Mouse (Mus musculus): ENCODE measurements around the gene Dpp6. TPM values are rescaled to one million over a fixed set of nuclear protein-coding genes. Genes with fewer than 3 reads are reported as not detected.

Dpp6 gene
- polyA plus RNA-seq, 1 experiment from 2014 or later = 3.9 TPM

- Histone ChIP-seq H3K27ac (replicated peaks) (no peak overlapping the region), H3K4me2 (replicated peaks) (no peak overlapping the region), H3K9ac (no peak overlapping the region), H3K4me3 (replicated peaks) (no peak overlapping the region), H3K27me3 (no peaks in the 10 kb centered on the region), H3K9me3 (replicated peaks) (no peaks in the 10 kb centered on the region), H3K36me3 (no peaks in the 10 kb centered on the region), H3K4me1 (no peaks in the 10 kb centered on the region)
- 10% methylated on average over 2 of the region's 2 CpGs for WGBS
- no peak; the same call in 1 of the 2 replicates for ATAC-seq (ENCODE audit: insufficient number of reproducible peaks, low FRiP score, low TSS enrichment, low read depth)
Observed at GRCm38 (mm10) chr5:27544816-27545270, 727.8 kb downstream of the Dpp6 start.

- no peaks in the 10 kb centered on the region for H3K27me3 ChIP-seq
- no peak for ATAC-seq (ENCODE audit: insufficient number of reproducible peaks, low FRiP score, low TSS enrichment, low read depth)
- H3K9ac ChIP-seq = no peak overlapping the region
- H3K4me1 ChIP-seq = no peaks in the 10 kb centered on the region
- H3K4me3 ChIP-seq (replicated peaks) = no peak overlapping the region
- H3K27ac ChIP-seq (replicated peaks) = no peak overlapping the region
- no peak overlapping the region for H3K4me2 ChIP-seq (replicated peaks)
- H3K9me3 ChIP-seq (replicated peaks) = no peaks in the 10 kb centered on the region
- H3K36me3 ChIP-seq = no peaks in the 10 kb centered on the region
- 73% methylated on average over 4 of the region's 4 CpGs for WGBS
Observed at GRCm38 (mm10) chr5:27549291-27549690, 732.3 kb downstream of the Dpp6 start.

- no peaks in the 10 kb centered on the region for H3K9me3 ChIP-seq (replicated peaks)
- H3K4me1 ChIP-seq = no peaks in the 10 kb centered on the region
- no peak for ATAC-seq (ENCODE audit: insufficient number of reproducible peaks, low FRiP score, low TSS enrichment, low read depth)
- no peaks in the 10 kb centered on the region for H3K36me3 ChIP-seq
- H3K9ac ChIP-seq = no peak overlapping the region
- no peaks in the 10 kb centered on the region for H3K27me3 ChIP-seq
- H3K4me3 ChIP-seq (replicated peaks) = no peak overlapping the region
- no peak overlapping the region for H3K27ac ChIP-seq (replicated peaks)
- WGBS = 53% methylated on average over 7 of the region's 7 CpGs
- no peak overlapping the region for H3K4me2 ChIP-seq (replicated peaks)
Observed at GRCm38 (mm10) chr5:27565700-27566099, 748.7 kb downstream of the Dpp6 start.

GRCm38 (mm10) chr5:27587970-27588758, 771.2 kb downstream of the Dpp6 start:
- no peaks in the 10 kb centered on the region for H3K4me1 ChIP-seq
- H3K4me3 ChIP-seq (replicated peaks) = no peak overlapping the region
- H3K36me3 ChIP-seq = no peaks in the 10 kb centered on the region
- H3K27ac ChIP-seq (replicated peaks) = no peak overlapping the region
- H3K9ac ChIP-seq = no peak overlapping the region
- H3K27me3 ChIP-seq = no peaks in the 10 kb centered on the region
- no peak overlapping the region for H3K4me2 ChIP-seq (replicated peaks)
- ATAC-seq (ENCODE audit: insufficient number of reproducible peaks, low FRiP score, low TSS enrichment, low read depth) = no peak
- H3K9me3 ChIP-seq (replicated peaks) = no peaks in the 10 kb centered on the region
- WGBS = 56% methylated on average over 8 of the region's 8 CpGs

- Histone ChIP-seq H3K27ac (replicated peaks) (no peak overlapping the region), H3K9me3 (replicated peaks) (no peaks in the 10 kb centered on the region), H3K36me3 (no peaks in the 10 kb centered on the region), H3K4me1 (no peaks in the 10 kb centered on the region), H3K4me3 (replicated peaks) (no peak overlapping the region), H3K27me3 (no peaks in the 10 kb centered on the region), H3K9ac (no peak overlapping the region), H3K4me2 (replicated peaks) (no peak overlapping the region)
- 86% methylated on average over 1 of the region's 1 CpGs for WGBS
- no peak for ATAC-seq (ENCODE audit: insufficient number of reproducible peaks, low FRiP score, low TSS enrichment, low read depth)
Observed at GRCm38 (mm10) chr5:27604132-27604531, 787.1 kb downstream of the Dpp6 start.

GRCm38 (mm10) chr5:27615769-27616168, 798.8 kb downstream of the Dpp6 start:
- Histone ChIP-seq H3K9ac (no peak overlapping the region), H3K36me3 (no peaks in the 10 kb centered on the region), H3K27ac (replicated peaks) (no peak overlapping the region), H3K9me3 (replicated peaks) (no peaks in the 10 kb centered on the region), H3K4me3 (replicated peaks) (no peak overlapping the region), H3K4me1 (no peaks in the 10 kb centered on the region), H3K4me2 (replicated peaks) (no peak overlapping the region), H3K27me3 (no peaks in the 10 kb centered on the region)
- ATAC-seq (ENCODE audit: insufficient number of reproducible peaks, low FRiP score, low TSS enrichment, low read depth) = no peak
- WGBS = 33% methylated on average over 7 of the region's 7 CpGs

- Histone ChIP-seq H3K4me1 (no peaks in the 10 kb centered on the region), H3K4me2 (replicated peaks) (no peak overlapping the region), H3K9ac (no peak overlapping the region), H3K36me3 (no peaks in the 10 kb centered on the region), H3K9me3 (replicated peaks) (no peaks in the 10 kb centered on the region), H3K4me3 (replicated peaks) (no peak overlapping the region), H3K27me3 (no peaks in the 10 kb centered on the region), H3K27ac (replicated peaks) (no peak overlapping the region)
- no peak for ATAC-seq (ENCODE audit: insufficient number of reproducible peaks, low FRiP score, low TSS enrichment, low read depth)
Observed at GRCm38 (mm10) chr5:27621811-27622210, 804.8 kb downstream of the Dpp6 start.

GRCm38 (mm10) chr5:27623876-27624275, 806.9 kb downstream of the Dpp6 start:
- Histone ChIP-seq H3K36me3 (no peaks in the 10 kb centered on the region), H3K4me1 (no peaks in the 10 kb centered on the region), H3K27me3 (no peaks in the 10 kb centered on the region), H3K9me3 (replicated peaks) (no peaks in the 10 kb centered on the region), H3K27ac (replicated peaks) (no peak overlapping the region), H3K9ac (no peak overlapping the region), H3K4me3 (replicated peaks) (no peak overlapping the region), H3K4me2 (replicated peaks) (no peak overlapping the region)
- ATAC-seq (ENCODE audit: insufficient number of reproducible peaks, low FRiP score, low TSS enrichment, low read depth) = no peak
- WGBS = 46% methylated on average over 1 of the region's 1 CpGs

DNA sequence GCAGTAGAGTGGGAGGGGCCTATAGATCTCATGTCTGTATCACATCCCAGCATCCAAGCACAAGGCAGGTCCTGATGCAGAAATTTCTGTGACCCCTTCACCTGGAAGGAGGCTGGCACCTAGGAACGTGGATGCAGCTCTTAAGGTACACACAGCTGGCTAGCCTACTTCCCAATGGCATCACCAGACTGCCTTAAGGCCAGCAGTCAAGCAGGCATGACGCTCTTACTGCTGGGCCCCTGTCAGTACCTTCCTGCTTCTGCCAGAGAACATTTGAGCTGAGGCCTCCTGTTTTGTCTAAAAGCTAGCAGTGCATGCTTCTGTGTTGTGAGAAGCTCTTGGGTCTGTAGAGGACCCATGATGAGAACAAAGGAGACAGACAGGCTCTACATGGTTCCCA, 815.1 kb downstream of the Dpp6 start:
- no peak for ATAC-seq (ENCODE audit: insufficient number of reproducible peaks, low FRiP score, low TSS enrichment, low read depth)
- Histone ChIP-seq H3K9ac (no peak overlapping the region), H3K9me3 (replicated peaks) (no peaks in the 10 kb centered on the region), H3K27ac (replicated peaks) (no peak overlapping the region), H3K27me3 (no peaks in the 10 kb centered on the region), H3K4me1 (no peaks in the 10 kb centered on the region), H3K36me3 (no peaks in the 10 kb centered on the region), H3K4me2 (replicated peaks) (no peak overlapping the region), H3K4me3 (replicated peaks) (no peak overlapping the region)
- WGBS = 68% methylated on average over 2 of the region's 2 CpGs

DNA sequence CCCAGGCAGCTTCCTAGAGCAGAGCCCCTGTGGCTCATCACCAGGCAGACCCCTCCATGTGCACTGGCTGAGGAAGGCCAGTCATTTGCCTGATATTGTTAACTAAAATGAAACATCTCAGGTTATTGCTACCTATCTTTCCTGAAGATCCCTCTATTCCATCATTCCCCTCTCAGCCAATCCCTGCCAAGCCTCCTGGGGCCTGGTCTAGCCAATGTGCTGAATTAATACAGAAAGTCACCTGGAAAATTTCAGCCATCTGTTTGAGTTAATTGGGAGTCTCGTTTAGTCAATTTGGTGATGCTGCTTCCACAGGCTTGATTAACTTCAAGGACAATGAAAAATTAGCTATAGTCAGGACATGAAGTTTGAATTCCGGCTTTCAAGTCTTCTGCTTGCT, 818.9 kb downstream of the Dpp6 start:
- ATAC-seq (ENCODE audit: insufficient number of reproducible peaks, low FRiP score, low TSS enrichment, low read depth) = no peak
- WGBS = 52% methylated on average over 2 of the region's 2 CpGs
- Histone ChIP-seq H3K36me3 (no peaks in the 10 kb centered on the region), H3K27ac (replicated peaks) (no peak overlapping the region), H3K9me3 (replicated peaks) (no peaks in the 10 kb centered on the region), H3K4me3 (replicated peaks) (no peak overlapping the region), H3K27me3 (no peaks in the 10 kb centered on the region), H3K4me1 (no peaks in the 10 kb centered on the region), H3K4me2 (replicated peaks) (no peak overlapping the region), H3K9ac (no peak overlapping the region)

DNA sequence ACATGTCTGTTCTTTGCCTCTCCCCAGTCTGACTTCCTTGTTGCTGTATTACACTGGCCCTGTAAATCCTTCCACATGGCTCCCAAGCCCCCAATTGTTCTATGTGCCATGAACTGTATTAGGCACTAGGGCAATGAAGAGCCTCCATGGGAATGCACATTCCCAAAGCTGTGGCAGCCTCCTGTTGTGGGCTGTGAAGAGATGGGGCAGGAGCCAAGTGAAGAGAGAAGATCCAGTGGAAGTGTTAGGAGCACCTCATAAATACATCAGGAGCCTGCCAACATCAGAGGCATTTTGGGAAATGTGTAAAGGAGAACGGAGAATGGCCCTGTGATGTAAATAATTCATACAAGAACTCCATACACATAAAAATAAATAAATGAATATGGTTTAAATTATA, 824.9 kb downstream of the Dpp6 start:
- no peak for ATAC-seq (ENCODE audit: insufficient number of reproducible peaks, low FRiP score, low TSS enrichment, low read depth)
- no peak overlapping the region for H3K9ac ChIP-seq
- H3K4me1 ChIP-seq = no peaks in the 10 kb centered on the region
- H3K4me3 ChIP-seq (replicated peaks) = no peak overlapping the region
- no peaks in the 10 kb centered on the region for H3K9me3 ChIP-seq (replicated peaks)
- H3K27me3 ChIP-seq = no peaks in the 10 kb centered on the region
- 76% methylated on average over 1 of the region's 1 CpGs for WGBS
- H3K4me2 ChIP-seq (replicated peaks) = no peak overlapping the region
- H3K36me3 ChIP-seq = no peaks in the 10 kb centered on the region
- no peak overlapping the region for H3K27ac ChIP-seq (replicated peaks)
